Mouse (Mus musculus) hematopoietic multipotent progenitor cell, adult 10-12 weeks (in vitro differentiated cells): ENCODE results near the gene Camta2. TPM values are rescaled to one million over a fixed set of nuclear protein-coding genes. Genes with fewer than 3 reads are reported as not detected.

Source experiments
- polyA plus RNA-seq: library from polyadenylated mRNA; stranded (reverse); fragments of >175 nt; gene quantifications from 2 replicates; pipeline ENCODE4 v1.2.3, GENCODE M21; 2012; ENCODE audit warnings: low replicate concordance

Camta2 gene
- polyA plus RNA-seq: 59.8 and 107 TPM in 2 replicates

DNA sequence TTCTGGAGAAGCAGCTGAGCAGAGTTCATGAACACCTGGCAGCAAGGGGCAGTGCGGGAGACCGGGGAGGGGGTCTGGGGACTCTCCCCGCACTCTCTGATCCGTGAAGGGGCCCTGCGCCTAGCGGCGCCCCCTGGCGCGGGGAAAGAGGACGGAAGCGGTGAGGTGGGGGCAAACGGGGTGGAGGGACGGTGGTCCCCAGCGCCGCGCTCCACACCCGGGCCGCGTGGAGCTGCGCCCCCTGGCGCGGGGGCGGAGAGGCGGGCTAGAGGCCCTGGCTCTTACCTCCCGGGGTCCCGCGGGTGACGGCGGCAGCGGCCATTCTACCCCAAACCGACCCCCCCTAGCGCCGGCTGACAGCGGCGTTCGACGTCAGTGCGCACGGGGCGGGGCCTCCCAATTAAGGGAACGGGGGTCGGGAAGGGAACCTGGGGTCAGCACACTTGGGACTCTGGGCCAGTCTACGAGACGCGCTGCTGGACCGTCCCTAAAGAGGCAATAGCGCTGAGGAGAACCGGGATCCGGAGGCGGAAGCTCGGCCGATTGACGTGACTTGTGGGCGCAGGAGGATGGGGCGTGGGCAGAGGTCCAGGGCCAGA, at the start of gene Camta2:
Gene Camta2 (minus strand): TSS at position 505 of the 599 bp plus-strand sequence.

DNA sequence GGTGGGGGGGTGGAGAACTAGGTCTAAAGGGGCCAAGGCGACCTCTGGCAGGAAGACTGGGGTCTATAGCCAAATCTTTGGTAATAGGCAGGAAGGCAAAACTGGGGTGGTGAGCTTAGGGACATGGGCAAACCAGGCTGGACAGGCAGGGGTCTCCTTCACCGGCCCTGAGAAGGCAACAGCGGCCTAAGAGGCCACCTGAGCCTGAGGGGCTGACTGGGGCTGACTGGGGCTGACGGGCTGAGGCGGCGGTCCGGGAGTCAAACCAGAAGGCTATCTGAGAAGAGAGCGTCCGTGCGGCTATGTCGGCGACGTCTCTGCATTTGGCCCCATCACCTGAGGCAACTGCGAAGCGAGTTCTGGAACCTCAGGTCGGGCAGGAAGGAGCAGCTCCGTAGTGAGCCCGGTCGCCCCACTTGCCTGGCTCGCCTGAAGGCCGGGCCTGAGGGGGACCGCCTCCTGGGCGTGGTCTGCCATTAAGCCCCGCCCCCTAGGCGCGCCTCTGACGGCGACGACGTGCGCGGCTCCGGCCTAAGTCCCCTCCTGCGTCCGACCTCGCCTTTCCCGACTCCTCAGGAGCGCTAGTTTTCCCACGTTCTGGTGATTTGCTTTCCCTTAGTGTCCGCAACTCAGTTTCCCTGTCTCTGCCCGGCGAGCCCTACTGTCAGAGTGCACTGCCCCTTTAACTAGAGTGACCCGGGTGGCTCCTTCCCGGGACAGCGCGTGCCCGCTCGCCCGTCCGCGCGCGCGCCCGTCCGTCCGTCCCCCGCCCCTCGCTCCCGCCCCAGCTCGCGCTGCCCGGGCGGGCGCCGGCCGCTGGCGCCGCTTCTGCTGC, 12.0 kb upstream of the Camta2 start, which contains the start of the genes Inca1 and Kif1c:
Gene Inca1 (minus strand): TSS at position 434 of the 835 bp plus-strand sequence.
Gene Kif1c (plus strand): TSS at position 827 of the 835 bp plus-strand sequence.

DNA sequence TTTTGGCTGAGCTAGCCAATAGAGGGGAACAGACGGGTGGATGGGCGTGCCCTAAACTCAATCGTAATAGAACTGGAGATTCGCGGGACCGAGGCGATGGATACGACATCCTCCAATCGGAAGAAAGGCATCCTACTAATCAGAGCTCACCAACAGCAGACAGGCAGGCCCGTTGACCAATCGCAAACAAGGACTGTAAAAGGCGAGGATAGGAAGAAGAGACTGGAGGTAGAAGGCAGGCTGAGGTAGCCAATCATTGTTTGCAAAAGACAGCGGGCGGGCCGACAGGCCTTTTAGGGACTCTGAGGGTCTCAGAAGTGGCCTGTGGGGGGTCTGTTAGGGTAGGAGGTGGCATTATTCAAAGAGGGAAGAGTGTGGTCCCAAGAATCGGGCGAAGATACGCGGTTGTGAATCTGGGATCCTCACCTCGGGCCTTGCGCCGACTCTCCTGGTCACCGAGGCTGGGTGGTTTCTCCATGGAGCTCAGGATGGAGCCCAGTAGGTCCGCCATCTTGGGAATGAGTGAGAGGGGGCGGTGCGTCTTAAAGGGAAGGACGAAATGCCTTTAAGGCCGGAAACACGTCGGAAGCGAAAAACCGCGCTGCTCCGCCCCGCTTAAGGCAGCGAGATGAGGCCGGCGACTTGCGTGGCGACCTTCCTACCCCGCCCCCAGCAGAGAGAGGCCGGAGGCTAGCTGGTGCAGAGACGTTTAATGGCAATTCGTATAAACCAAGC, 19.0 kb downstream of the Camta2 start, which contains the start of gene Spag7:
Gene Spag7 (minus strand): TSS at position 646 of the 735 bp plus-strand sequence.

DNA sequence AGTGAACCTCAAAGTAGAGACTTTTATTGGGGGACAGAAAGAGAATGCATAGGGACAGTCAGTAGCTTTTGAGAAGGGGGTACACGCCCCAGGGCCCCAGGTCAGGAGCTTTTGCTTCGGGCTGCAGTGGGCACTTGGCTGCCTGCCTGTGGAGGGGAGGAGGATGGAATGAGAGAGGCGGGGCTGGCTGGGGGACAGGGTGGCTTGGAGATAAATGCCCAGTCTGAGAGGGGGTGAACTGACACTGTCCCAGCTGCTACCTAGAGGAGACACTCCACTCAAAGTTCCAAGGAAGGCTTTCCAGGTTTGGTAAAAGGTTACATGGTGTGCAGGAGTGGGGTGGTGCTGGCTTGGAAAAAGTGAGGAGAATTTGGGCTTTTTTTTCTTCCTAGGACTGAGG, 30.9 kb downstream of the Camta2 start, which contains the start of gene Eno3:
Gene Eno3 (plus strand): TSS at position 239 of the 400 bp plus-strand sequence.

DNA sequence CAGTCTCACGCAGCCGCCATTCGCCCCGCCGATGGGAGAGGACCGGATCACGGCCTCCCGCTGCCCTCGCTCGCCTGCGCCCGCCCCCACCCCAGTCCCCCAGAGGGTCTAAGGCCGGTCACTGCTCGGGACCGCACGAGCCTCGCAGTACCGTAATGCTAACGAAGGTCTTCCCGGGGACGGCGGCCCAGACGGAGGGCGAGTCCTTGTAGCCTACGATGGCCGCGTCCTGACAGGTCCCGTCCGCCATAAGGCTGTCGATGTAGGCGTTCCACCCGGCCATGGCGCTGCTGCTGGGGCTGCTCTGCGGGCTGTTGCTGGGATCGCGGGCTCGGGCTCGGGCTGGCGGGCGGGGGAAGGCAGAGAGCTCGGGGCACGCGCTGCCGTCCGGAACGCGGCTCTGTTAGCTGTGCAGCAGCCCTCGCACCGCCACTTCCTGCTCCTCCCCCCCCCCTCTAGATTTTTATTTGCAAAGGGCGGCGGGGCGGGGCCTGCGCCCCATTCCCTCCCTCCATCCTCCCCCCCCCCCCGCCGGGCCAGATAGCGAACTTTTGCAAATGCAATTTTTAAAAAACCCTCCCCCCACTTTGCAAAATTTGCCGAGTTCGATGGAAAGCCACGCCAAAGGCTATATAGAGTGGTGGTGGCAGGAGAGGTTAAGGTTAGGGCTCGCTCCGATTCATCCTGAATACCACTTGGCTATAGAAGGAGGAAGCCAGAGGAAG, 33.5 kb downstream of the Camta2 start, which contains the start of gene Pfn1:
Gene Pfn1 (minus strand): TSS at position 447 of the 725 bp plus-strand sequence.

DNA sequence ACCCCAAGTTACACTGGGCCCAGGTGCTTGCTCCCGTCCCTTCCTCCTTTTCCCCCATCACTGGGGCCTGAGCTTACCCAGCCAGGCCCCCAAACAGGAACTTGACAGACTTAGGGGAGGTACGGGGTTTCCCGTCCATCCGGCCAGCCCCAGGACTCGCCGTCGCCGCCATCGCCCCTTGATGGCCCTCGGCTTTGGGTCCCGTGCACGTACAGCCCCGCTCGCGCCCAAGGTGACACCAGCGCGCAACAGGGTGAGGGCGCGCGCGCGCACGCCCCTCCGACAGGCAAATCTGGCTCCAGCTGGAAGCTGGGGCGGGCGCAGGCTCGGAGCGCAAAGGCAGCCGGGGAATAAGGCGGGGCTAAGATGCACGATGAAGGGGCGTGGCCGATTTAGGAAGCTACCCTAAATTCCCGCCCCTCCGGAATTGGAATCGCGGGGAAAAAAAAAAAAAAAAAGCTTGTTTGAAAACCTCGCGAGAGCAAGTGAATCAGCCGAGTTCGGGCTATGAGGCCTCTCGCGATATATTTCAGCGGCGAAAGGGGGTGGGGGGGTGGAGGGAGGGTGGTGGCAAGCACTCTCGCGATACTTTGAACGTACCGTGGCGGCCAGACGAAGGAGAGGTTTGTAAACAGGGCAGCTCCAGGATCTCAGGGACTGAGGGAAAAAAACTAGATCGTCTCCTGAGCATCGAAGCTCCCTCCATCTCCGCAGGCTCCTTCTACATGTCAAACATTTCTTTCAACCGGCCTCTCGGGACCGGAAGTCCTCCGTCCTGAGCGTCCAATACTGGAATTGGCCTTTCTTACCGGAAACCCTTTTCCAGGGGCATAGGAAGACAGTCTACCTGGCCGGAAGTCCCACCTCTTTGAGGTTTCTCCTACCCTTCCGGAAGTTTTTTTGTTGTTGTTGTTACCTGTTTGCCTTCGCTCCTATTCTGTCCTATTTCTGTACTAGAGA, 40.9 kb downstream of the Camta2 start, which contains the start of the genes Rnf167 and Slc25a11:
Gene Rnf167 (plus strand): TSS at position 545 of the 960 bp plus-strand sequence.
Gene Slc25a11 (minus strand): TSS at position 789 of the 960 bp plus-strand sequence.

DNA sequence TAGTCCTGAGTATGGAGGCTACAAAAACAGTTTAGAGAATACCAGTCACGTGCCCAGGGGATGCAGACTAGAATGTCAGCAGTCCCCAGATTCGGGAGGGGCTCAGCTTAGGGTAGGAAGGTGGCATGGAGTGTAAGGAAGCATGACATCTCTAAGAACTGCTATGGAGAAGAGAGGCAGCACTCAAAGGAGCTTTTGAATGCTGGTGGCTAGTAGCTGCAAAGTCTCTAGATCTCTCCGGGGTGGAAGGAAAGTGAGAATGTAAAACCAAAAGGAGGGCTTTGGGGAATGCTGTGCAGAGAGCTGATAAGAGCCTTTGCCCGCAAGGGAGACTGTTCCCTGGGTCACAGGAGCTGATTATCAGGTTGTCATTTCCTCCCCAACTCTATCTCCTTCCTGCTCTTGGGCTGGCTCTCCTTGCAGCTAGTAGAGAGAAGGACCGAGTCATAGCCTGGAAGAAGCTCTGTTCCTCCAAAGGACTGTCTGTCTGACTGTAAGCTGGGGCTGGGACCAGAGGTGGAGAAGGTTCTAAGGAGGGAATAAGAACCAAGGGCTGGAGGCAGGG, 49.1 kb downstream of the Camta2 start, which contains the start of gene Gp1ba:
Gene Gp1ba (plus strand): TSS at position 409 of the 565 bp plus-strand sequence.

Other genes starting within 250 kb of the Camta2 start
- 13.9 and 47.2 TPM in 2 replicates for gene Med11, start 236.2 kb downstream of the Camta2 start, polyA plus RNA-seq
- gene Zmynd15, start 228.7 kb downstream of the Camta2 start, polyA plus RNA-seq: 2.2 and 3.7 TPM in 2 replicates
- 5.5 and 6.1 TPM in 2 replicates for gene Cxcl16, start 228.1 kb downstream of the Camta2 start, polyA plus RNA-seq
- 0.40 and 1.2 TPM in 2 replicates for gene Tm4sf5, start 182.9 kb downstream of the Camta2 start, polyA plus RNA-seq
- not detected in 2 replicates for gene Vmo1, start 173.5 kb downstream of the Camta2 start, polyA plus RNA-seq
- not detected in 2 replicates for gene Gltpd2, start 168.9 kb downstream of the Camta2 start, polyA plus RNA-seq
- 57.2 and 129 TPM in 2 replicates for gene Psmb6, start 162.7 kb downstream of the Camta2 start, polyA plus RNA-seq
- gene Gm40193, start 155.2 kb downstream of the Camta2 start, polyA plus RNA-seq: not detected in 2 replicates
- 2.8 and 4.8 TPM in 2 replicates for gene Pld2, start 148.0 kb downstream of the Camta2 start, polyA plus RNA-seq
- gene Mink1, start 125.2 kb downstream of the Camta2 start, polyA plus RNA-seq: 149 and 293 TPM in 2 replicates
- not detected in 2 replicates for gene 4930544D05Rik, start 72.3 kb downstream of the Camta2 start, polyA plus RNA-seq
- gene Chrne, start 68.9 kb downstream of the Camta2 start, polyA plus RNA-seq: 0.98 and 1.9 TPM in 2 replicates
- gene Gp1ba, start 49.0 kb downstream of the Camta2 start, polyA plus RNA-seq: 0.47 and 1.1 TPM in 2 replicates
- 97.5 and 293 TPM in 2 replicates for gene Rnf167, start 40.9 kb downstream of the Camta2 start, polyA plus RNA-seq
- gene Slc25a11, start 40.6 kb downstream of the Camta2 start, polyA plus RNA-seq: 60.4 and 82.0 TPM in 2 replicates
- 4,148 and 9,034 TPM in 2 replicates for gene Pfn1, start 33.5 kb downstream of the Camta2 start, polyA plus RNA-seq
- gene Eno3, start 30.9 kb downstream of the Camta2 start, polyA plus RNA-seq: 15.7 and 25.1 TPM in 2 replicates
- 87.8 and 103 TPM in 2 replicates for gene Spag7, start 18.7 kb downstream of the Camta2 start, polyA plus RNA-seq
- 0.36 and 0.41 TPM in 2 replicates for gene Inca1, start 12.1 kb upstream of the Camta2 start, polyA plus RNA-seq
- 37.7 and 84.2 TPM in 2 replicates for gene Kif1c, start 12.4 kb upstream of the Camta2 start, polyA plus RNA-seq
- gene Zfp3, start 76.1 kb upstream of the Camta2 start, polyA plus RNA-seq: 3.1 and 3.2 TPM in 2 replicates
- 4.7 and 5.1 TPM in 2 replicates for gene Scimp, start 124.5 kb upstream of the Camta2 start, polyA plus RNA-seq
- 15.9 and 45.8 TPM in 2 replicates for gene Rabep1, start 156.7 kb upstream of the Camta2 start, polyA plus RNA-seq